Mouse (Mus musculus) adrenal gland, postnatal 10 days (tissue): Measurements from ENCODE around the gene Smad5. TPM values are rescaled to one million over a fixed set of nuclear protein-coding genes. Genes with fewer than 3 reads are reported as not detected.

Experiments
- DNase-seq: peaks from one replicate; pipeline ENCODE4 v3.0.0; 2021; ENCODE audit warnings: mixed read lengths
- long read RNA-seq, 2 experiments: library from polyadenylated mRNA; stranded (forward); transcript quantifications; one replicate each; pipeline ENCODE4 v2.0.0; 2021
- total RNA-seq, 2 experiments: library from RNA; stranded (reverse); gene quantifications; 2 replicates each; pipeline ENCODE4 v1.2.3; 2021

Gene Smad5
- total RNA-seq, result 10 to 100 TPM; 51.6 to 59.0 TPM
- long read RNA-seq, experiment 1, partial matches to known transcripts, result 2 of 12 reads
- long read RNA-seq, experiment 1, other reads (novel, unspliced or antisense), result 9 of 12 reads
- long read RNA-seq, experiment 2, full-length matches to known transcripts, result 5 of 14 reads
- long read RNA-seq, experiment 2, partial matches to known transcripts, result 2 of 14 reads
- long read RNA-seq, experiment 2, other reads (novel, unspliced or antisense), result 7 of 14 reads

DNA sequence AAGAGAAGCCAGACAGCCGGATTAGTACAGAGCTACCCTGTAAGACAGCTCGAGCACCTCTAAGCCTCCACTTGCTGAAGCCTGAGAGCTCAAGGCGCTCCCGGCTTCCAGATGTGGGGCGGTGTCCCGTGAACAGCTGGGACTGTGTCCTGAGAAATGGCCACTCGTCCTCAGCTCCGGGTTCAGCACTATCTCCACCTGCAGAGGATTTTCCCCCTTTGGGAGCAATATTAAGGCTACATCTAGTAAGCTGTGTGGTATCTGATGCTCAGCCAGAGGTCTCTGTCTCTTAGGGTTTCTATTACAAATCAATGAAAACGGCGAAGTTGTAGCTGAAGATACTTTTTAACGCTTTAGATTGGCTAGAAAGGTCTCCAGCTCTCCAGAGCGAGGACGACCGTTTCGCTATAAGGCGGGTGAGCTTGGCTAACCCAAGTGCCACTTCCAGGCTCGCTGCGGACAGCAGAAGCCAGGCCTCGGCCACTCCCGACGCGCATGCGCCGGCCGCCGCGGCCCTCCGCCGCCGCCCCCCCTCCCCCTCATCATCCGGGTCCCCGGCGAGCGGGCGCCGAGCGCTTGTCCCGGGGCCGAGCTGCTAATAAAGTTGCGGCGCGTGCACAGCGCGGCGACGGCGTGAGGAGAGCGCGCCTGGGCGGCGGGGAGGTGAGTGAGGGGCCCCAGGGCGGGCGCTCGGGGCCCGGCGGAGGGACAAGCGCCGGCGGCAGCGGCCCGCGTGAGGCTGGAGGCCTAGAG is at the start of gene Smad5:
Gene Smad5, plus strand, starts transcription at position 542 of the 753 bp plus-strand sequence.
- peak; percentile 96 for DNase-seq

GRCm38 (mm10) chr13:56654176-56654575 is 48.6 kb upstream of the Smad5 start:
- no peak for DNase-seq

- DNase-seq, result peak; percentile 90
These were observed 44.8 kb upstream of the Smad5 start for GRCm38 (mm10) chr13:56657946-56658512.

GRCm38 (mm10) chr13:56658931-56659330 is 43.9 kb upstream of the Smad5 start:
- no peak for DNase-seq

- peak; percentile 51 for DNase-seq
These were observed 40.7 kb upstream of the Smad5 start for GRCm38 (mm10) chr13:56661914-56662621.

DNA sequence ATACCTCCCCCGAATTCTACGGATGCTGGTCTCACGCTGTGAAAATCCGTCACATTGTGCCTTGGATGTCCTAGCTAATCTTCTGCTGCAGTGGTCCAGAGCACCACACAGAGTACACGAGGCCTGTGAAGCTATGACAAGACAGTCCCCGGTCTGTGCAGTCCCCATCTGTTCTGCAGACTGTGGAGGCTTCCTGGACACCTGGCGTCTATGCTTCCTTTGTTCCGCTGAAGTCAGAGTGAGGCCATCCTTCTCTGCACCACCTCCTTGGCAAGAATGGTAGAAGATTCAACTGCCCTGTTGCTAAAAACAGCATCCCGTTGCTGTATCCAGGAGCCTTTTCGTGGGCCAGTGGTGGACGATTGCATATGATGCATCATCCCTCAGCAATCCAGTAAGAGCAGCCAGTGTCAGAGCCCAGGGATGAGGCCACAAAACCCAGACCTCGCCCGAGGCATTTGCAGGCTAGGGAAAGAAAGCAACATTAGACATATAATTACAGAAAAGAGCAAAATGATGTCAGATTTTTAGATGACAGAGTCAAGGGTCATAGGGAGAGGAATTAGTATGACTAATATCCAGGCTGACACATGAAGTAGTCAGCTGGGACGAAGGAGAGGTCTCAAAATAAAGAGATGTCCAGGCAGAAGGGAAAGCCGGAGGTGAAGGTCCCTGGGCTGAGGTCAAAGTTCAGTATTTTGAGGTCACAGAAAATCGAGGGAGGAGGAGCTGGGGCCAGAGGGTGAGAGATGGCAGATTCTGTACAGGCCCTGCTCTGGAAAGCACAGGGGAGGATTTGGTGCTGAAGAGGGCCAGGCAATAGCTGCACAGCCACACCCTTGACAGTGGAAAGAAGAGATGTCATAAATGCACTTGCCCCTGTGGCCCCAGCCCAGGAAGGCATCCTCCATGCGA is 38.3 kb upstream of the Smad5 start:
- DNase-seq, result no peak

GRCm38 (mm10) chr13:56671206-56671605 is 31.6 kb upstream of the Smad5 start:
- no peak for DNase-seq

DNA sequence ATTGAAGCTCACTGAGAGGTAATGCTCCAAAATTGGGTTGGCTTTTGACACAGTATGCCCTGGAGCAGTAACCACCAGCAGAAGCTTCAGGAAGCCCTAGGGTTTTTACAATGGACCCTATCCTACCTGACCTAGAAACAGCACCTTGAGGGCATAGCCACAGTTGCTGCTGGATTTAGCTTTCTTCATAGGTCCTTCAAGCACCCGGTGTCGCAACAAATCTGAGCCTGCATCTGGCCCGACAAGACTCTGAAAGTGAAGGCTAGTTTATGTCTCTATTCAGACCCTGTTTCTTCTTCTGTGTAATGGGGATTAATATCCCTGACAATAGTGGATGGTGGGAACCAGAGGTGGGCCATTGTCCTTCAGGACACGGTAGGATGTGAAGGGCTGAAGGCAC is 25.1 kb upstream of the Smad5 start:
- no peak for DNase-seq

GRCm38 (mm10) chr13:56678188-56678787 is 24.5 kb upstream of the Smad5 start:
- peak; percentile 78 for DNase-seq

- peak; percentile 37 for DNase-seq
These were observed 23.8 kb upstream of the Smad5 start for GRCm38 (mm10) chr13:56678826-56679504.

- DNase-seq, result no peak
These were observed 20.9 kb upstream of the Smad5 start for GRCm38 (mm10) chr13:56681924-56682323.

GRCm38 (mm10) chr13:56682326-56682725 is 20.5 kb upstream of the Smad5 start:
- peak; percentile 61 for DNase-seq

DNA sequence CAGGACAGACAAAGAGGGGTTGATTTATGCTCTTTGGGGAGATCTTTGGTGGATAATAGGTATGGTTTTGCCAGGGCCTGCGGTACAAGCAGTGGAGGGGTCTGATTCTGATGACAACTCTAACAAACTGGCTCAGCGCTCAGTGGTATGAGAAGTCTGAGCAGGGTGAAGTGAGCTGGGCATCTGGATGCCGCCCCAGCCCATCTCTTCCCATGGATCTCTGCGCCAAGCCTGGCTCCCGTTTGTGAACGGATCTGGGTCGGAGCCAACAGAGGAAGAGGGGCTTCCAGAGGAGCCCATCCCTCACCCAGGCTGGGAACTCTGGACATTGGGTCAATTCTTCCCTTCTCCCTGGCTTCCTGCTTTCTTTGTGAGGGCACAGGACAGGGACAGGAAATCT is 19.5 kb upstream of the Smad5 start:
- DNase-seq, result peak; percentile 22

- no peak for DNase-seq
These were observed 10.8 kb upstream of the Smad5 start for GRCm38 (mm10) chr13:56692011-56692410.

- DNase-seq, result no peak
These were observed 10.2 kb upstream of the Smad5 start for GRCm38 (mm10) chr13:56692644-56693043.

DNA sequence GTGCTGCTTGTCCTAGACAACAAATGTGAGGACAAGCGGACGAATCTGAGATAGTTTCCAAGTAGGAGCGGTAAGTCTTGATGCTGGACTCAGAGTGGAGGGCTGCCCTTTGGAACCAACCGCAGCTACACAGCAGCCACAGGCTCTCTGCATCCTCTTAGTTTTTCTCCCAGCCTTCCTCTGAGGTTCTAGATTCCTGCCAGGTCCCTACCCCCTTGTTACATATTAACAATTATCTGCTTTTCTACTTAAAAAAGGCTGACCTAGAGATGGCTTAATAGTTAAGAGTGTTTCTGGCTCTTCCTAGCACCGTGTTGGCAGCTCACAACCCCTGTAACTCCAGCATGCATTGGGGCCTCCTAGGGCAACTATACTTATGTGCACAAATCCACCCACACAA is 7.1 kb upstream of the Smad5 start:
- DNase-seq, result no peak

DNA sequence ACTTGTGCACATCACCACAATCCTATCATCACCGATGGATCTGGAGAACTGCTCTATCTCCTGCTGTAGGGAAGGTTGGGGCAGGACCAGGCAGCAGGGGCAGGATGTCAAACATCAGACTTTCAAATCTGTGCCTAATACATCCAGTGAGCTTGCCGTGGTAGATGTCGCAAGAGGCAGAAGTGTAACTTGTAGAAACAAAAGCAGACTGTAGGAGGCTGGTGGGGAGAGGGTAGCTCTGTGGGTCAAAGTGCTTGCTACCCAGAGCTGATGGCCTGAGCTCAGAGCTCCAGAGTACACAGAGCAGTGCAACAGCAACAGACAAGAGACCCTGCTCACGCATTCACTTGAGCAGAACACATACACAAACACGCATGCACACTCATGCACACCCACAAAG is 6.1 kb upstream of the Smad5 start:
- DNase-seq, result no peak

DNA sequence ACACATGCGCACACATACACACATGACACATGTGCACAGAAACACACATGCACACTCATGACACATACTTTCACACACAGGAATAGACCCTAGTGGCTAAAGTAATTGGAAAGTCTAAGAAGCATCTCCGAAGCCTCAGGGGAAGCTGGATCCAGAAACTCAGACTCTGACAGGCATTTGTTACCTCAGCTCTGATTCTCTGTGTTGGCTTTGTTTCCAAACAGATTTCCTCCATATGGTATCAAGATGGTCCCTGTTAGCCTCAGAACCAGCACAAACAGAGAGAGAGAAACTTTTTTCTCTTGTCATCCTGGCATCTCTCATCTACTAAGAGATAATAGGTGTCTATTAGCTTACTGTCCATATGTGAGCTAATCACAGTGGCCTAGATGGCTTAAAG is 5.6 kb upstream of the Smad5 start:
- no peak for DNase-seq

- no peak for DNase-seq
These were observed 4.4 kb upstream of the Smad5 start for GRCm38 (mm10) chr13:56698391-56698790.

DNA sequence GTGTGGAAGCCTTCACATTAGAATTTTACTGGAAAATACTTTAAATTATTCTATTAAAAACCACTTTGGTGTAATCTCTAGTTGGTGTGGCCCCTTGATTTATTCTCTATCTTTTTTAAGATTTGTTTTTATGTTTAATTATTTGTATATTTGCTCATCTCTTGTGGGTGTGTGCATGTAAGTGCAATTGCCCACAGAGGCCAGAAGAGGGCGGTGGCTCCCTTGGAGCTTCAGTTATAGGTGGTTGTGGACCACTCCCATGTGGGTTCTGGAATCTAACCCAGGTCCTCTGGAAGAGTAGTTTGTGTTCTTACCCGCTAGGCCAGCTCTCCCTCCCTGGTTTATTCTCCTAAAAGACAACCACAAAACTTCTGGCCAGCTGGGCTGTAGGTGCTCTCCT is 3.4 kb upstream of the Smad5 start:
- no peak for DNase-seq

DNA sequence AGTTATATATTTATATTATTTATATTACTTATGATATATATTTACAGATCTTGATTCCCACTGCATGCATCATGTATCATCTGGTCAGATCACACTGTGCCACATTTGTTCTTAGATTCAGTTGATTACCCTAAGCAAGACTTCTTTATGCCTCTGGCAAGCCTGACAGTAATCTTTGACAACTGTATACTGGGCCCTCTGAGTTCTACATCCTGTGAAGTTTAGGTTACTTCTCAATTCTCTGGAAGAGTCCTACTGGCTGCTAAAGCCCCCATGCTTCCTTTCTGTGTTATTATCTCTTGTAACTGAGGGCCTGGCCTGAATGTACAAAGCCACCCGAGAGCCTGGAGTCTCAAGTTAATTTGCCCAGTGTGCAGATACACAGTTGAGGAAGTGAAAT is 1.8 kb upstream of the Smad5 start:
- DNase-seq, result no peak
